Comparison of ENCODE assay signal across 21 mouse cellular contexts in genomic region chr16:75823226-75823625, GRCm38 (mm10). TPM values are rescaled to one million over a fixed set of nuclear protein-coding genes. Genes with fewer than 3 reads are reported as not detected.
DNase-seq lines count a peak whose midpoint lies in the region; ATAC-seq and TF ChIP-seq lines count a peak whose summit lies in the region.
"Had no signal": no experiment of that assay in that cellular context is flagged by ENCODE, and none has a peak within 500 bp of the region (broad histone marks: within the 10 kb centered on the region; RNA-seq: fewer than 3 reads in every experiment).

No protein-coding gene starts in this region.

- TF ChIP-seq POLR2A in kidney, adult 2 months (IDR thresholded peaks at IDR 0.05; ENCODE audit: low read depth, low read length): no peak

- DNase-seq in naive thymus-derived CD4-positive, alpha-beta T cell, adult 2 months (ENCODE audit: low read depth): peak; percentile 38
- peak; percentile 51 to 65 for DNase-seq in thymus, postnatal 36 days
- no peak for DNase-seq in layer of hippocampus, adult 11-12 months (ENCODE audit: low spot score)
- no peak for DNase-seq in kidney, adult 2 months
- DNase-seq: adrenal gland, adult 8-10 months; cerebellum, adult 9-11 months; gastrocnemius, postnatal 10 days; heart, adult 11 months; heart, postnatal 36 days; layer of hippocampus, postnatal 36 days; lung, postnatal 10 days had no signal

- no peaks in the 10 kb centered on the region for H3K36me3 ChIP-seq in heart, embryonic 16.5 days (ENCODE audit: control insufficient read depth, insufficient read depth)
- no peaks in the 10 kb centered on the region for H3K36me3 ChIP-seq in heart, embryonic 12.5 days
- H3K36me3 ChIP-seq in kidney, adult 2 months (ENCODE audit: control insufficient read depth, insufficient read depth, low read length): no peaks in the 10 kb centered on the region
- H3K36me3 ChIP-seq: embryonic facial prominence, embryonic 12.5 days; heart, embryonic 13.5 days; limb, embryonic 15.5 days; liver, embryonic 15.5 days; neural tube, embryonic 13.5 days had no signal

- whole genome bisulfite sequencing in heart, embryonic 16.5 days: 66% methylated on average over 6 of the region's 6 CpGs
- 81% methylated on average over 6 of the region's 6 CpGs for WGBS in heart, embryonic 12.5 days
- WGBS in kidney, adult 2 months: 63% methylated on average over 6 of the region's 6 CpGs

- H3K4me2 ChIP-seq in heart, embryonic 16.5 days (ENCODE audit: low read depth, low read length): no peak overlapping the region
- H3K4me2 ChIP-seq in heart, embryonic 12.5 days: no peak overlapping the region
- H3K4me2 ChIP-seq: embryonic facial prominence, embryonic 12.5 days; heart, embryonic 13.5 days; hindbrain, embryonic 14.5 days; limb, embryonic 15.5 days; liver, embryonic 15.5 days; neural tube, embryonic 13.5 days had no signal

- no peak for TF ChIP-seq CTCF in kidney, adult 2 months (conservative IDR thresholded peaks at IDR 0.05; ENCODE audit: insufficient read depth, insufficient read length, low read depth, low read length)

- no peaks in the 10 kb centered on the region for H3K4me1 ChIP-seq in heart, embryonic 16.5 days (ENCODE audit: control insufficient read depth, insufficient read depth, low read length)
- H3K4me1 ChIP-seq in heart, embryonic 12.5 days (replicated peaks): no peaks in the 10 kb centered on the region
- H3K4me1 ChIP-seq in kidney, adult 2 months (ENCODE audit: control insufficient read depth, insufficient read depth, low read length): no peaks in the 10 kb centered on the region
- H3K4me1 ChIP-seq: embryonic facial prominence, embryonic 12.5 days; heart, embryonic 13.5 days; limb, embryonic 15.5 days; neural tube, embryonic 13.5 days had no signal

- peak; percentile 60; the same call in 1 of the 2 replicates for ATAC-seq in heart, embryonic 16.5 days (replicated peaks; ENCODE audit: extremely low read depth, insufficient read depth, low FRiP score)
- no peak for ATAC-seq in heart, embryonic 12.5 days (ENCODE audit: insufficient number of reproducible peaks, low FRiP score)
- peak; percentile 81 for ATAC-seq in CD4-positive, CD25-positive, alpha-beta regulatory T cell, adult 4 months
- ATAC-seq: intestine, postnatal 0 days had no signal

- no peak overlapping the region for H3K27ac ChIP-seq in heart, embryonic 16.5 days (ENCODE audit: low read length)
- H3K27ac ChIP-seq in heart, embryonic 12.5 days (ENCODE audit: poor library complexity, severe bottlenecking): no peak overlapping the region
- H3K27ac ChIP-seq in kidney, adult 2 months (ENCODE audit: insufficient read depth, low read depth, low read length): no peak overlapping the region
- H3K27ac ChIP-seq: embryonic facial prominence, embryonic 12.5 days; heart, embryonic 13.5 days; hindbrain, embryonic 14.5 days; limb, embryonic 15.5 days; liver, embryonic 15.5 days; neural tube, embryonic 13.5 days had no signal

- no peak overlapping the region for H3K4me3 ChIP-seq in heart, embryonic 16.5 days (ENCODE audit: low read length)
- no peak overlapping the region for H3K4me3 ChIP-seq in heart, embryonic 12.5 days
- no peak overlapping the region for H3K4me3 ChIP-seq in kidney, adult 2 months (ENCODE audit: insufficient read depth, low read depth, low read length)
- H3K4me3 ChIP-seq: embryonic facial prominence, embryonic 12.5 days; heart, embryonic 13.5 days; limb, embryonic 15.5 days; liver, embryonic 15.5 days; neural tube, embryonic 13.5 days had no signal

- H3K9me3 ChIP-seq in heart, embryonic 16.5 days (replicated peaks; ENCODE audit: control insufficient read depth, low read length): no peaks in the 10 kb centered on the region
- no peaks in the 10 kb centered on the region for H3K9me3 ChIP-seq in heart, embryonic 12.5 days (replicated peaks)
- H3K9me3 ChIP-seq: embryonic facial prominence, embryonic 12.5 days; heart, embryonic 13.5 days; limb, embryonic 15.5 days; liver, embryonic 15.5 days; neural tube, embryonic 13.5 days had no signal

- no peak overlapping the region for H3K9ac ChIP-seq in heart, embryonic 16.5 days (ENCODE audit: low read length)
- H3K9ac ChIP-seq in heart, embryonic 12.5 days: no peak overlapping the region
- H3K9ac ChIP-seq: embryonic facial prominence, embryonic 12.5 days; heart, embryonic 13.5 days; hindbrain, embryonic 14.5 days; limb, embryonic 15.5 days; liver, embryonic 15.5 days; neural tube, embryonic 13.5 days had no signal

- no peaks in the 10 kb centered on the region for H3K27me3 ChIP-seq in heart, embryonic 16.5 days (ENCODE audit: control insufficient read depth, insufficient read depth, low read length)
- no peaks in the 10 kb centered on the region for H3K27me3 ChIP-seq in heart, embryonic 12.5 days (replicated peaks)
- H3K27me3 ChIP-seq in kidney, adult 2 months (replicated peaks; ENCODE audit: control insufficient read depth, insufficient read depth, low read length): no peaks in the 10 kb centered on the region
- H3K27me3 ChIP-seq: embryonic facial prominence, embryonic 12.5 days; heart, embryonic 13.5 days; limb, embryonic 15.5 days; liver, embryonic 15.5 days; neural tube, embryonic 13.5 days had no signal

RNA-seq across cellular contexts. Expression of gene Hspa13, which starts 56.3 kb away (rescaled TPM):
- 16.8 and 17.7 TPM in 2 replicates for polyA plus RNA-seq in heart, embryonic 16.5 days (2015; fragmentation: Nextera tagmentation; extraction: Ambion mirVana)
- 26.4 and 28.2 TPM in 2 replicates for polyA plus RNA-seq in heart, embryonic 12.5 days (2016; fragmentation: Nextera tagmentation; extraction: Ambion mirVana)
- 1 to 10 TPM; 9.3 to 10.0 TPM for polyA plus RNA-seq in CD4-positive, CD25-positive, alpha-beta regulatory T cell, adult 4 months (2017; shearing (Covaris generic))
- polyA plus RNA-seq in kidney, adult 2 months (2012; rRNA removed): 5.1 and 6.0 TPM in 2 replicates

Comparison
In these comparisons a context has a peak if more than half of its experiments do, and no peak if none do; other contexts are left out.
1. DNase-seq: peak in naive thymus-derived CD4-positive, alpha-beta T cell, adult 2 months (single experiment) and thymus, postnatal 36 days (2 of 2); none in layer of hippocampus, adult 11-12 months (single experiment) and kidney, adult 2 months (single experiment).